Mouse (Mus musculus): Measurements from ENCODE around the gene Secisbp2l.

Secisbp2l gene

GRCm38 (mm10) chr2:125701606-125702005, 81.1 kb downstream of the Secisbp2l start:
- no peak overlapping the region for H3K4me3 ChIP-seq (replicated peaks; ENCODE audit: low read length)
- peaks cover 9% of the 10 kb centered on the region; the same call in 1 of the 2 replicates for H3K27me3 ChIP-seq (ENCODE audit: insufficient read depth, low read length)
- TF ChIP-seq NANOG (IDR thresholded peaks at IDR 0.05; ENCODE audit: borderline replicate concordance, low read length) (no peak), CTCF (conservative IDR thresholded peaks at IDR 0.05; ENCODE audit: low read length) (no peak), POU5F1 (IDR thresholded peaks at IDR 0.05; ENCODE audit: borderline replicate concordance, low read length) (no peak)
- H3K4me1 ChIP-seq (replicated peaks; ENCODE audit: low read depth, low read length): peaks cover 25% of the 10 kb centered on the region
- H3K9me3 ChIP-seq (ENCODE audit: low read length): no peaks in the 10 kb centered on the region
- no peaks in the 10 kb centered on the region for H3K36me3 ChIP-seq (ENCODE audit: insufficient read depth, low read length)

- Histone ChIP-seq H3K4me3 (replicated peaks; ENCODE audit: low read length) (no peak overlapping the region), H3K27me3 (ENCODE audit: insufficient read depth, low read length) (peaks cover 13% of the 10 kb centered on the region; the same call in 1 of the 2 replicates), H3K4me1 (replicated peaks; ENCODE audit: low read depth, low read length) (no peaks in the 10 kb centered on the region), H3K9me3 (ENCODE audit: low read length) (no peaks in the 10 kb centered on the region), H3K36me3 (ENCODE audit: insufficient read depth, low read length) (no peaks in the 10 kb centered on the region)
- TF ChIP-seq POU5F1 (IDR thresholded peaks at IDR 0.05; ENCODE audit: borderline replicate concordance, low read length) (no peak), CTCF (conservative IDR thresholded peaks at IDR 0.05; ENCODE audit: low read length) (no peak), NANOG (IDR thresholded peaks at IDR 0.05; ENCODE audit: borderline replicate concordance, low read length) (no peak)
These were observed 86.5 kb downstream of the Secisbp2l start for GRCm38 (mm10) chr2:125696219-125696618.

GRCm38 (mm10) chr2:125694798-125695197, 87.9 kb downstream of the Secisbp2l start:
- Histone ChIP-seq H3K4me3 (replicated peaks; ENCODE audit: low read length) (no peak overlapping the region), H3K27me3 (ENCODE audit: insufficient read depth, low read length) (peaks cover 13% of the 10 kb centered on the region; the same call in 1 of the 2 replicates), H3K9me3 (ENCODE audit: low read length) (no peaks in the 10 kb centered on the region), H3K36me3 (ENCODE audit: insufficient read depth, low read length) (no peaks in the 10 kb centered on the region), H3K4me1 (replicated peaks; ENCODE audit: low read depth, low read length) (no peaks in the 10 kb centered on the region)
- no peak for TF ChIP-seq CTCF (conservative IDR thresholded peaks at IDR 0.05; ENCODE audit: low read length)
- TF ChIP-seq POU5F1 (IDR thresholded peaks at IDR 0.05; ENCODE audit: borderline replicate concordance, low read length): no peak
- TF ChIP-seq NANOG (IDR thresholded peaks at IDR 0.05; ENCODE audit: borderline replicate concordance, low read length): no peak

- H3K9me3 ChIP-seq (ENCODE audit: low read length): peaks cover 3% of the 10 kb centered on the region; the same call in 1 of the 2 replicates
- TF ChIP-seq CTCF (conservative IDR thresholded peaks at IDR 0.05; ENCODE audit: low read length) (no peak), POU5F1 (IDR thresholded peaks at IDR 0.05; ENCODE audit: borderline replicate concordance, low read length) (no peak), NANOG (IDR thresholded peaks at IDR 0.05; ENCODE audit: borderline replicate concordance, low read length) (no peak)
- no peaks in the 10 kb centered on the region for H3K36me3 ChIP-seq (ENCODE audit: insufficient read depth, low read length)
- H3K27me3 ChIP-seq (ENCODE audit: insufficient read depth, low read length): peaks cover 13% of the 10 kb centered on the region; the same call in 1 of the 2 replicates
- no peak overlapping the region for H3K4me3 ChIP-seq (replicated peaks; ENCODE audit: low read length)
- H3K4me1 ChIP-seq (replicated peaks; ENCODE audit: low read depth, low read length): no peaks in the 10 kb centered on the region
These were observed 90.7 kb downstream of the Secisbp2l start for GRCm38 (mm10) chr2:125692010-125692409.

Measured in E14TG2a.4 (cell line).